Mouse (Mus musculus): ENCODE results near the gene Ermn.

Gene Ermn

GRCm38 (mm10) chr2:58052821-58053581 is at the start of gene Ermn:
Ermn (minus strand) TSS chr2:58052864.
- no peak for DNase-seq (ENCODE audit: low spot score in 2 of 2)

DNA sequence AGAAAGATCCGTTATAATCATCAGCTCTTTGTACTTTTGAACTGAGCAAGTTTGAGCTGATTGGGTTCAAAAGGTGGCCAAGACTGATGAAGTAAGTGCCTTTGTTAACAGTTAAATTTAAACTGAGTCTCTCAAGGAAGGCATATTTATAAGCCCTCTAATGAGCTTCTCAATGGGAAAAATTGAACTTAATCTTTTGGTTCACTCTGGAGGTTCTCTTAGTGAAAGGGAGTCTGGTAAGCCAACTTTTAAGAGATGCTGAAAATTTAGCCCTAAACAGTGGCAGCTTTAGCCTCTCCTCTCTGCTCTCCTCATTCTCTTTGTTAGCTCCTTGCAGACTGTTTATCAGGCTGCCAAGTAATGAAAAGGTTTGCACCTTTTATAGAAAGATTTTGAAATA is 42.2 kb upstream of the Ermn start:
- DNase-seq (ENCODE audit: low spot score in 2 of 2) = no peak

GRCm38 (mm10) chr2:58086420-58086819 is 33.8 kb upstream of the Ermn start:
- no peak for DNase-seq (ENCODE audit: low spot score in 2 of 2)

GRCm38 (mm10) chr2:58079849-58080248 is 27.2 kb upstream of the Ermn start:
- no peak for DNase-seq (ENCODE audit: low spot score in 2 of 2)

GRCm38 (mm10) chr2:58055383-58055782 is 2.7 kb upstream of the Ermn start:
- peak; percentile 63 to 70 for DNase-seq (ENCODE audit: low spot score in 2 of 2)

GRCm38 (mm10) chr2:58041867-58042266 is 10.8 kb downstream of the Ermn start:
- DNase-seq (ENCODE audit: low spot score in 2 of 2) = no peak

GRCm38 (mm10) chr2:58036926-58037325 is 15.7 kb downstream of the Ermn start:
- no peak for DNase-seq (ENCODE audit: low spot score in 2 of 2)

DNA sequence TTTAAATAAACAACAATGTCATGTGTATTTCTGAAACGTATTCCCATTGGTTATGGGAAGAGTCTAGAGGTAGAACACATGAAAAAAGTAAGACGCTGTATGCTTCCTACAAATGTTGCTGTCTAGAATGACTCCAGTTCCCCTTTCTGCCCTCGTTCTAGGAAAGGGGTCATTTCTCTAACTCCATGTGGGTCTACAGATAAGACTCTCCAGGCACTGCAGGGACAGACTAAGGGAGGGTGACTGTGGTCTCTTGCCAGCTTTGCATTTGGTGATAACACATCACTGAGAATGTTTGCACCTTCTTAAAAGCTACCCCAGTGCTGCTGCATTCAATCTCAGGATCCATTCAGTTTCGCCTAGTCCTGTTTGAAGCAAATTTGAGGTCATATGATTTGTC is 17.0 kb downstream of the Ermn start:
- DNase-seq (ENCODE audit: low spot score in 2 of 2) = no peak

DNA sequence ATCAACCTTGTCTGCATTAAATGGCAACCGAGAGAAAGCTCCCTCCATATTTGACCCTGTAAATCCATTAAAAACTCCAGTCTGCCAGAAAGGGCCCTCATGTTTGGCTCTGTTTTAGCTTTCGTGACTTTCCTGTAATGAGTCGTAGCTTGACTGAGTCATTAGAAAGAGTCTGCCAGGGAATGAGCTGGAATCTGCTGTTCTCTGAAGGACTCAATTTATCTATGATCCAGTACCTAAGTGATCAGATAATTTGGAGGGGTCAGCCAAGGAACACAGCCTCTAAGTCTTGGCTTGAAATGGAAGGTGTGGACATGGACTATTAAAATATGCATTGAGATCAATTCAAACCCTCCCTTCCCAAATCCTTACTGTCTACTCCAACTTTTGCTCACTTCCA is 21.2 kb downstream of the Ermn start:
- DNase-seq (ENCODE audit: low spot score in 2 of 2) = no peak

- peak in 1 of 2 experiments; percentile 14 for DNase-seq (ENCODE audit: low spot score in 2 of 2)
Observed at GRCm38 (mm10) chr2:58029404-58029803, 23.3 kb downstream of the Ermn start.

- no peak for DNase-seq (ENCODE audit: low spot score in 2 of 2)
Observed at GRCm38 (mm10) chr2:58026740-58027139, 25.9 kb downstream of the Ermn start.

DNA sequence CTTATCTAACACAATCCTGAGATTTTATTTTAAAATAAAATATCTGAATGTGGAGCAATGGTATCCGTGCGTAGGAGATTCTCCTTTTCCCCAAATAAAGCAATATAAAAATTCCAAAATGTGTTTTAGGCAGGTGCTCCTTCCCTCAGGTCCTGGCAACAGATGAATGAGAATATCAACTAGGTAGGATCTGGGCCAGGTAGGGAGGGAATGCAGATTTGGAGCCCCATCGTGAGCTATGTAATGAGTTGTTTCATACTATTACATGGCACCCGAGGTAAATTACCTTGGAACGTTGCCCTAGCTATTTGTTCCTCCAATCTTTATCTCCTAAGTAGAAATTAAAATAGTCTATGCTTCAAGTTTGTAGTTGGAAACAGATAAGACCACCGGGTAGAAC is 29.1 kb downstream of the Ermn start:
- DNase-seq (ENCODE audit: low spot score in 2 of 2) = no peak

DNA sequence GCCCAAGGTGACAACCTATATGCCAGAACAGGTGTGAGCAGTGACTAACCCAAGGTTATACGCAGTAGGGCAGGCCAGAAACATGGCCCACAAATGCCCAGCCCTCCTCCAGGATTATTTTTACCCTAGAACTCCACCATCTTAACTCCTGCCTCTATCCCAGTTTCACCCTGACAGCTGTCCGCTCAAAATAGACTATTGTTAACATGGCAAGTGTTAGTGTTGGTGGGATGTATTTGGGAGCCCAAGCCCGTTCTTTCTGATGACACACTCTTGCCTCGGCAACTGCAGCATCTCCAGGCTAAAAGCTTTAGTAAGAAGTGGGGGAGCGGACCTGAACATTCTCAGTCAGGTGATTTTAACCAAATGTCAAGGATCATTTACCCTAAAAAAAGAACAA is 45.6 kb downstream of the Ermn start:
- DNase-seq (ENCODE audit: low spot score in 2 of 2) = no peak

- DNase-seq (ENCODE audit: low spot score in 2 of 2) = no peak
Observed at GRCm38 (mm10) chr2:58001497-58001896, 51.2 kb downstream of the Ermn start.

GRCm38 (mm10) chr2:57997752-57998430 is 54.8 kb downstream of the Ermn start, which contains the start of gene Galnt5:
Galnt5 (plus strand) TSS chr2:57997884.
- DNase-seq (ENCODE audit: low spot score in 2 of 2) = no peak

Data from spleen, postnatal 36 days (tissue).